Mouse (Mus musculus): ENCODE measurements around the gene Pira2.
"Not testable (repeated sequence)": the region's sequence is repeated elsewhere in the genome, so short reads cannot be mapped to it uniquely, and the experiment has no call there.

Pira2 gene

GRCm38 (mm10) chr7:3844951-3845350 lies at the start of gene Pira2:
Pira2 (minus strand) TSS chr7:3845051.
- DNase-seq = not testable (repeated sequence)

GRCm38 (mm10) chr7:3875032-3875431 lies 30.2 kb upstream of the Pira2 start:
- DNase-seq = not testable (repeated sequence)

GRCm38 (mm10) chr7:3837854-3838253 lies 7.0 kb downstream of the Pira2 start:
- DNase-seq = not testable (repeated sequence)

- not testable (repeated sequence) for DNase-seq
These were observed 14.2 kb downstream of the Pira2 start for GRCm38 (mm10) chr7:3830633-3831032.

GRCm38 (mm10) chr7:3825599-3825998 lies 19.3 kb downstream of the Pira2 start, which contains the start of gene Gm15448:
Gm15448 (minus strand) TSS chr7:3825687.
- not testable (repeated sequence) for DNase-seq

- DNase-seq = not testable (repeated sequence)
These were observed 32.9 kb downstream of the Pira2 start for GRCm38 (mm10) chr7:3811912-3812311.

- DNase-seq = not testable (repeated sequence)
These were observed 41.9 kb downstream of the Pira2 start for GRCm38 (mm10) chr7:3802935-3803334.

- not testable (repeated sequence) for DNase-seq
These were observed 44.9 kb downstream of the Pira2 start for GRCm38 (mm10) chr7:3799940-3800339.

- DNase-seq = not testable (repeated sequence)
These were observed 48.6 kb downstream of the Pira2 start for GRCm38 (mm10) chr7:3796286-3796685.

Data from right cerebral cortex, postnatal 4 days (tissue).